Mouse (Mus musculus): ENCODE measurements around the gene Cfap20. TPM values are rescaled to one million over a fixed set of nuclear protein-coding genes. Genes with fewer than 3 reads are reported as not detected.

The Cfap20 gene
- polyA plus RNA-seq (2012; fragmentation: generic; extraction: Trizol), result 45.0 TPM
- long read RNA-seq, experiment 1, transcript Cfap20-205 (5 exons, 1,023 nt), result minor isoform, 9 of 107 reads
- long read RNA-seq, experiment 1, transcript Cfap20-201 (6 exons, 1,295 nt), result major isoform, 84 of 107 reads
- long read RNA-seq, experiment 1, partial matches to known transcripts, result 5 of 107 reads
- long read RNA-seq, experiment 1, other reads (novel, unspliced or antisense), result 7 of 107 reads
- long read RNA-seq, experiment 2, full-length matches to known transcripts, result 170 of 198 reads
- long read RNA-seq, experiment 2, partial matches to known transcripts, result 10 of 198 reads
- long read RNA-seq, experiment 2, other reads (novel, unspliced or antisense), result 18 of 198 reads

- no peak for TF ChIP-seq CEBPB (IDR thresholded peaks at IDR 0.05; ENCODE audit: low read depth)
- TF ChIP-seq USF1 (IDR thresholded peaks at IDR 0.05; ENCODE audit: low read depth), result peak; percentile 67
- peak; percentile 80 for TF ChIP-seq MAX (IDR thresholded peaks at IDR 0.05)
- peak within 1 kb of the TSS; percentile 86 for H3ac ChIP-seq (ENCODE audit: control insufficient read depth, insufficient read length, low read depth)
- no peaks in the 10 kb centered on the region for H3K36me3 ChIP-seq (ENCODE audit: control insufficient read depth, insufficient read depth)
- H3K79me2 ChIP-seq (ENCODE audit: control insufficient read depth, insufficient read depth), result peaks cover 47% of the 10 kb centered on the region
- peaks cover 38% of the 10 kb centered on the region for H3K79me3 ChIP-seq (ENCODE audit: low read depth)
- H3K4me3 ChIP-seq (ENCODE audit: insufficient read depth, poor library complexity, severe bottlenecking), result peak within 1 kb of the TSS; percentile 87
- H3K27me3 ChIP-seq (ENCODE audit: control insufficient read depth, insufficient read depth, insufficient read length), result no peaks in the 10 kb centered on the region
These were observed at the start of gene Cfap20 for GRCm38 (mm10) chr8:95434686-95435439. Gene Cfap20 (minus strand): TSS chr8:95434869.

- no peaks in the 10 kb centered on the region for H3K79me2 ChIP-seq (ENCODE audit: control insufficient read depth, insufficient read depth)
- H3ac ChIP-seq (ENCODE audit: control insufficient read depth, insufficient read length, low read depth), result no peak overlapping the region
- no peak overlapping the region for H3K4me3 ChIP-seq (ENCODE audit: insufficient read depth, poor library complexity, severe bottlenecking)
- no peak for TF ChIP-seq MYOG (IDR thresholded peaks at IDR 0.05; ENCODE audit: control insufficient read depth, extremely low read depth, insufficient read length)
- TF ChIP-seq MAX (IDR thresholded peaks at IDR 0.05), result no peak
- TF ChIP-seq USF1 (IDR thresholded peaks at IDR 0.05; ENCODE audit: low read depth), result no peak
- no peak for TF ChIP-seq FOSL1 (IDR thresholded peaks at IDR 0.05; ENCODE audit: insufficient read depth, low read length, poor library complexity, severe bottlenecking)
- no peak for TF ChIP-seq CTCF (IDR thresholded peaks at IDR 0.05; ENCODE audit: control insufficient read depth, insufficient read depth, insufficient read length)
- TF ChIP-seq MYOD1 (IDR thresholded peaks at IDR 0.05; ENCODE audit: control insufficient read depth, insufficient read length, low read depth), result no peak
- no peak for TF ChIP-seq CEBPB (IDR thresholded peaks at IDR 0.05; ENCODE audit: low read depth)
- no peaks in the 10 kb centered on the region for H3K27me3 ChIP-seq (ENCODE audit: control insufficient read depth, insufficient read depth, insufficient read length)
- H3K79me3 ChIP-seq (ENCODE audit: low read depth), result peaks cover 2% of the 10 kb centered on the region
- H3K36me3 ChIP-seq (ENCODE audit: control insufficient read depth, insufficient read depth), result peaks cover 81% of the 10 kb centered on the region
These were observed 35.3 kb upstream of the Cfap20 start for GRCm38 (mm10) chr8:95470008-95470407.

- no peak for TF ChIP-seq CTCF (IDR thresholded peaks at IDR 0.05; ENCODE audit: control insufficient read depth, insufficient read depth, insufficient read length)
- no peak for TF ChIP-seq MYOG (IDR thresholded peaks at IDR 0.05; ENCODE audit: control insufficient read depth, extremely low read depth, insufficient read length)
- TF ChIP-seq MAX (IDR thresholded peaks at IDR 0.05), result no peak
- TF ChIP-seq CEBPB (IDR thresholded peaks at IDR 0.05; ENCODE audit: low read depth), result no peak
- no peak for TF ChIP-seq MYOD1 (IDR thresholded peaks at IDR 0.05; ENCODE audit: control insufficient read depth, insufficient read length, low read depth)
- TF ChIP-seq USF1 (IDR thresholded peaks at IDR 0.05; ENCODE audit: low read depth), result no peak
- no peak for TF ChIP-seq FOSL1 (IDR thresholded peaks at IDR 0.05; ENCODE audit: insufficient read depth, low read length, poor library complexity, severe bottlenecking)
- Histone ChIP-seq H3ac (ENCODE audit: control insufficient read depth, insufficient read length, low read depth) (no peak overlapping the region), H3K79me3 (ENCODE audit: low read depth) (peaks cover 2% of the 10 kb centered on the region), H3K27me3 (ENCODE audit: control insufficient read depth, insufficient read depth, insufficient read length) (no peaks in the 10 kb centered on the region), H3K79me2 (ENCODE audit: control insufficient read depth, insufficient read depth) (no peaks in the 10 kb centered on the region), H3K36me3 (ENCODE audit: control insufficient read depth, insufficient read depth) (peaks cover 81% of the 10 kb centered on the region), H3K4me3 (ENCODE audit: insufficient read depth, poor library complexity, severe bottlenecking) (no peak overlapping the region)
These were observed 34.3 kb upstream of the Cfap20 start for GRCm38 (mm10) chr8:95468995-95469394.

- Histone ChIP-seq H3K36me3 (ENCODE audit: control insufficient read depth, insufficient read depth) (peaks cover 77% of the 10 kb centered on the region), H3K79me2 (ENCODE audit: control insufficient read depth, insufficient read depth) (no peaks in the 10 kb centered on the region), H3K4me3 (ENCODE audit: insufficient read depth, poor library complexity, severe bottlenecking) (no peak overlapping the region), H3ac (ENCODE audit: control insufficient read depth, insufficient read length, low read depth) (no peak overlapping the region), H3K27me3 (ENCODE audit: control insufficient read depth, insufficient read depth, insufficient read length) (no peaks in the 10 kb centered on the region), H3K79me3 (ENCODE audit: low read depth) (no peaks in the 10 kb centered on the region)
- no peak for TF ChIP-seq FOSL1 (IDR thresholded peaks at IDR 0.05; ENCODE audit: insufficient read depth, low read length, poor library complexity, severe bottlenecking)
- no peak for TF ChIP-seq MYOD1 (IDR thresholded peaks at IDR 0.05; ENCODE audit: control insufficient read depth, insufficient read length, low read depth)
- no peak for TF ChIP-seq CEBPB (IDR thresholded peaks at IDR 0.05; ENCODE audit: low read depth)
- no peak for TF ChIP-seq MYOG (IDR thresholded peaks at IDR 0.05; ENCODE audit: control insufficient read depth, extremely low read depth, insufficient read length)
- no peak for TF ChIP-seq USF1 (IDR thresholded peaks at IDR 0.05; ENCODE audit: low read depth)
- no peak for TF ChIP-seq MAX (IDR thresholded peaks at IDR 0.05)
- TF ChIP-seq CTCF (IDR thresholded peaks at IDR 0.05; ENCODE audit: control insufficient read depth, insufficient read depth, insufficient read length), result no peak
These were observed 31.9 kb upstream of the Cfap20 start for GRCm38 (mm10) chr8:95466543-95466942.

GRCm38 (mm10) chr8:95452518-95452917, 17.8 kb upstream of the Cfap20 start:
- TF ChIP-seq FOSL1 (IDR thresholded peaks at IDR 0.05; ENCODE audit: insufficient read depth, low read length, poor library complexity, severe bottlenecking) (no peak), MAX (IDR thresholded peaks at IDR 0.05) (no peak), MYOG (IDR thresholded peaks at IDR 0.05; ENCODE audit: control insufficient read depth, extremely low read depth, insufficient read length) (no peak), MYOD1 (IDR thresholded peaks at IDR 0.05; ENCODE audit: control insufficient read depth, insufficient read length, low read depth) (no peak), CEBPB (IDR thresholded peaks at IDR 0.05; ENCODE audit: low read depth) (no peak), CTCF (IDR thresholded peaks at IDR 0.05; ENCODE audit: control insufficient read depth, insufficient read depth, insufficient read length) (no peak), USF1 (IDR thresholded peaks at IDR 0.05; ENCODE audit: low read depth) (no peak)
- Histone ChIP-seq H3K36me3 (ENCODE audit: control insufficient read depth, insufficient read depth) (peaks cover 70% of the 10 kb centered on the region), H3K27me3 (ENCODE audit: control insufficient read depth, insufficient read depth, insufficient read length) (no peaks in the 10 kb centered on the region), H3K4me3 (ENCODE audit: insufficient read depth, poor library complexity, severe bottlenecking) (no peak overlapping the region), H3ac (ENCODE audit: control insufficient read depth, insufficient read length, low read depth) (no peak overlapping the region), H3K79me3 (ENCODE audit: low read depth) (no peaks in the 10 kb centered on the region), H3K79me2 (ENCODE audit: control insufficient read depth, insufficient read depth) (no peaks in the 10 kb centered on the region)

Measured in C2C12 (cell line).